Mouse (Mus musculus) hindbrain, embryonic 12.5 days (tissue): Measurements from ENCODE around the gene Pagr1b. TPM values are rescaled to one million over a fixed set of nuclear protein-coding genes. Genes with fewer than 3 reads are reported as not detected.
A peak's percentile ranks its signal among the peaks of the same experiment; 100 is the strongest.

Source experiments
- ATAC-seq: fragments of 200-750 bp; cut with Nextera tagmentation; 2 replicates; pipeline ENCODE4 v1.8.0; 2017; ENCODE audit warnings: moderate TSS enrichment; ENCODE audit not compliant: low FRiP score
- H3K27ac ChIP-seq: fragments of 300-500 bp; sonication (generic); 2 replicates; pipeline ENCODE4 v1.5.1; 2016; ENCODE audit warnings: mild to moderate bottlenecking
- H3K27me3 ChIP-seq: fragments of 300-500 bp; sonication (generic); 2 replicates; pipeline ENCODE4 v1.6.1; 2016; ENCODE audit warnings: mild to moderate bottlenecking
- H3K36me3 ChIP-seq: fragments of 300-500 bp; sonication (generic); 2 replicates; pipeline ENCODE4 v1.6.1; 2016; ENCODE audit warnings: mild to moderate bottlenecking
- H3K4me1 ChIP-seq: fragments of 300-500 bp; sonication (generic); 2 replicates; pipeline ENCODE4 v1.6.1; 2016
- H3K4me2 ChIP-seq: fragments of 300-500 bp; sonication (generic); replicated peaks from 2 replicates; pipeline ENCODE4 v1.6.1; 2016; ENCODE audit warnings: mild to moderate bottlenecking
- H3K4me3 ChIP-seq: fragments of 300-500 bp; sonication (generic); 2 replicates; pipeline ENCODE4 v1.5.1; 2016; ENCODE audit warnings: mild to moderate bottlenecking
- H3K9ac ChIP-seq: fragments of 300-500 bp; sonication (generic); 2 replicates; pipeline ENCODE4 v1.6.1; 2016; ENCODE audit warnings: mild to moderate bottlenecking, moderate library complexity
- H3K9me3 ChIP-seq: fragments of 300-500 bp; sonication (generic); replicated peaks from 2 replicates; pipeline ENCODE4 v1.6.1; 2016; ENCODE audit warnings: mild to moderate bottlenecking
- WGBS: fragments of 180-500 bp; shearing (Covaris S2); methylation state at CpG from one replicate; pipeline ENCODE4 v1.1.7; 2016; 5-methylcytosine and 5-hydroxymethylcytosine counted together
- polyA plus RNA-seq: library from polyadenylated mRNA; unstranded; fragments of >200 nt; fragmentation: Nextera tagmentation; extraction: Ambion mirVana; gene quantifications from 2 replicates; pipeline ENCODE4 v1.2.1, GENCODE M21; 2016

The Pagr1b gene
- polyA plus RNA-seq, 1 experiment from 2014 or later, result 0.72 TPM

- no peak overlapping the region for H3K4me2 ChIP-seq
- no peak overlapping the region for H3K9ac ChIP-seq
- no peak overlapping the region for H3K27ac ChIP-seq
- H3K4me1 ChIP-seq, result peaks cover 31% of the 10 kb centered on the region
- H3K9me3 ChIP-seq, result no peaks in the 10 kb centered on the region
- no peak overlapping the region for H3K4me3 ChIP-seq
- no peak for ATAC-seq
- no peaks in the 10 kb centered on the region for H3K27me3 ChIP-seq
- 96% methylated on average over 2 of the region's 2 CpGs for WGBS
- peaks cover 38% of the 10 kb centered on the region for H3K36me3 ChIP-seq
Measured at GRCm38 (mm10) chr7:127011051-127011450, 5.2 kb downstream of the Pagr1b start.

- Histone ChIP-seq H3K27ac (peak overlapping the region; percentile 71; the same call in 1 of the 2 replicates), H3K4me2 (no peak overlapping the region), H3K9ac (no peak overlapping the region), H3K4me3 (no peak overlapping the region), H3K36me3 (peaks cover 27% of the 10 kb centered on the region), H3K4me1 (peaks cover 15% of the 10 kb centered on the region), H3K27me3 (no peaks in the 10 kb centered on the region), H3K9me3 (no peaks in the 10 kb centered on the region)
- WGBS, result 84% methylated on average over 17 of the region's 17 CpGs
- ATAC-seq, result no peak
Measured at GRCm38 (mm10) chr7:127009307-127010085, 6.8 kb downstream of the Pagr1b start.

- WGBS, result 66% methylated on average over 9 of the region's 9 CpGs
Measured at GRCm38 (mm10) chr7:127008239-127009019, 7.9 kb downstream of the Pagr1b start.

GRCm38 (mm10) chr7:127007313-127008024 is 8.8 kb downstream of the Pagr1b start:
- Histone ChIP-seq H3K9me3 (no peaks in the 10 kb centered on the region), H3K9ac (no peak overlapping the region), H3K4me2 (no peak overlapping the region), H3K4me1 (peaks cover 7% of the 10 kb centered on the region), H3K27me3 (no peaks in the 10 kb centered on the region), H3K36me3 (peaks cover 7% of the 10 kb centered on the region), H3K27ac (no peak overlapping the region; the same call in 1 of the 2 replicates), H3K4me3 (no peak overlapping the region)
- ATAC-seq, result no peak
- WGBS, result 85% methylated on average over 6 of the region's 6 CpGs

More at GRCm38 (mm10) chr7:127008239-127009019, 7.9 kb downstream of the Pagr1b start:
- Histone ChIP-seq H3K4me3 (no peak overlapping the region), H3K9ac (no peak overlapping the region), H3K27me3 (no peaks in the 10 kb centered on the region), H3K4me2 (no peak overlapping the region), H3K27ac (peak overlapping the region; percentile 71), H3K36me3 (peaks cover 17% of the 10 kb centered on the region), H3K4me1 (peaks cover 10% of the 10 kb centered on the region), H3K9me3 (no peaks in the 10 kb centered on the region)
- ATAC-seq, result peak; percentile 57

- H3K36me3 ChIP-seq, result no peaks in the 10 kb centered on the region
- H3K4me2 ChIP-seq, result no peak overlapping the region
- H3K27me3 ChIP-seq, result no peaks in the 10 kb centered on the region
- H3K9me3 ChIP-seq, result no peaks in the 10 kb centered on the region
- no peak overlapping the region for H3K4me3 ChIP-seq
- H3K9ac ChIP-seq, result no peak overlapping the region
- peaks cover 7% of the 10 kb centered on the region for H3K4me1 ChIP-seq
- WGBS, result 90% methylated on average over 4 of the region's 4 CpGs
- ATAC-seq, result no peak
- no peak overlapping the region for H3K27ac ChIP-seq
Measured at GRCm38 (mm10) chr7:127004122-127004875, 12.0 kb downstream of the Pagr1b start.

GRCm38 (mm10) chr7:127003620-127004019 is 12.7 kb downstream of the Pagr1b start:
- Histone ChIP-seq H3K27ac (no peak overlapping the region), H3K4me3 (no peak overlapping the region), H3K9ac (no peak overlapping the region), H3K4me2 (no peak overlapping the region), H3K27me3 (no peaks in the 10 kb centered on the region), H3K36me3 (no peaks in the 10 kb centered on the region), H3K9me3 (no peaks in the 10 kb centered on the region), H3K4me1 (peaks cover 4% of the 10 kb centered on the region)
- 92% methylated on average over 5 of the region's 5 CpGs for WGBS
- no peak for ATAC-seq

GRCm38 (mm10) chr7:126999568-126999967 is 16.7 kb downstream of the Pagr1b start:
- H3K36me3 ChIP-seq, result no peaks in the 10 kb centered on the region
- no peak overlapping the region for H3K27ac ChIP-seq
- H3K9ac ChIP-seq, result no peak overlapping the region
- H3K4me2 ChIP-seq, result no peak overlapping the region
- no peaks in the 10 kb centered on the region for H3K27me3 ChIP-seq
- 0 out of 2 replicates have a peak, but pooled peaks cover 3% of the 10 kb centered on the region for H3K9me3 ChIP-seq
- no peak for ATAC-seq
- no peaks in the 10 kb centered on the region for H3K4me1 ChIP-seq
- 84% methylated on average over 10 of the region's 10 CpGs for WGBS
- no peak overlapping the region for H3K4me3 ChIP-seq

GRCm38 (mm10) chr7:126996449-126996848 is 19.8 kb downstream of the Pagr1b start:
- Histone ChIP-seq H3K9ac (no peak overlapping the region), H3K9me3 (0 out of 2 replicates have a peak, but pooled peaks cover 3% of the 10 kb centered on the region), H3K4me2 (no peak overlapping the region), H3K36me3 (no peaks in the 10 kb centered on the region), H3K27ac (no peak overlapping the region), H3K27me3 (no peaks in the 10 kb centered on the region), H3K4me3 (no peak overlapping the region), H3K4me1 (0 out of 2 replicates have a peak, but pooled peaks cover 2% of the 10 kb centered on the region)
- ATAC-seq, result no peak
- WGBS, result 77% methylated on average over 4 of the region's 4 CpGs

GRCm38 (mm10) chr7:126988816-126989215 is 27.5 kb downstream of the Pagr1b start:
- 72% methylated on average over 8 of the region's 8 CpGs for WGBS
- 0 out of 2 replicates have a peak, but pooled peaks cover 2% of the 10 kb centered on the region for H3K4me1 ChIP-seq
- no peak overlapping the region for H3K4me3 ChIP-seq
- H3K4me2 ChIP-seq, result no peak overlapping the region
- H3K36me3 ChIP-seq, result no peaks in the 10 kb centered on the region
- no peak overlapping the region for H3K27ac ChIP-seq
- no peak for ATAC-seq
- H3K9me3 ChIP-seq, result no peaks in the 10 kb centered on the region
- H3K27me3 ChIP-seq, result no peaks in the 10 kb centered on the region
- no peak overlapping the region for H3K9ac ChIP-seq

- Histone ChIP-seq H3K4me2 (no peak overlapping the region), H3K4me1 (no peaks in the 10 kb centered on the region), H3K4me3 (no peak overlapping the region), H3K36me3 (peaks cover under 1% of the 10 kb centered on the region; the same call in 1 of the 2 replicates), H3K9me3 (no peaks in the 10 kb centered on the region), H3K27me3 (no peaks in the 10 kb centered on the region), H3K9ac (no peak overlapping the region), H3K27ac (no peak overlapping the region)
- ATAC-seq, result no peak
- 42% methylated on average over 9 of the region's 9 CpGs for WGBS
Measured at GRCm38 (mm10) chr7:126986319-126986718, 30.0 kb downstream of the Pagr1b start.

GRCm38 (mm10) chr7:126984667-126985444 is 31.4 kb downstream of the Pagr1b start:
- Histone ChIP-seq H3K4me1 (no peaks in the 10 kb centered on the region), H3K9ac (no peak overlapping the region), H3K36me3 (peaks cover 13% of the 10 kb centered on the region), H3K9me3 (no peaks in the 10 kb centered on the region), H3K27me3 (no peaks in the 10 kb centered on the region), H3K4me3 (no peak overlapping the region), H3K27ac (no peak overlapping the region), H3K4me2 (no peak overlapping the region)
- no peak for ATAC-seq
- 59% methylated on average over 10 of the region's 10 CpGs for WGBS
